Mouse (Mus musculus) lung, postnatal 10 days (tissue): ENCODE results near the gene Treh.

Experiments
- DNase-seq: peaks from one replicate; pipeline ENCODE4 v3.0.0; 2021

Gene Treh

DNA sequence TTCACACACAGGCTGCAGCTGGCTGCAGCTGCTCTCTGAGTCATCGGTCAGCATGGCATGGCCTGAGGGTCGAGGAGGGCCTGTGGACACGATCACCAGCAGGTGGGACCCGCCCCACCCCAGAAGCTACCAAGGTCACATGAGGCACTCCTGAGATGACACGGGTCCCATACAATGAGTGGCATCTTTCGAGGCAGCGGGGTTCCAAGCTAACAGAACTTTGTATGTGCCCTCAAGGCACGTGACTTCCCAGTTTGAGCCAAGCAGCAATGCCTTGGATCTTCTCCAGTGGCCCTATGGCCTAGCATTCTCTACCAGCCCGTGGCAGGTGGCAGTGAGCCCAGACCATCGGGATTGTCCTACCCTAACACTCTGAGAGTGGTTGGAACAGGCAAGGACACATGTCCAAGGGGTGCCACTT, 44.8 kb downstream of the Treh start:
- no peak for DNase-seq

DNA sequence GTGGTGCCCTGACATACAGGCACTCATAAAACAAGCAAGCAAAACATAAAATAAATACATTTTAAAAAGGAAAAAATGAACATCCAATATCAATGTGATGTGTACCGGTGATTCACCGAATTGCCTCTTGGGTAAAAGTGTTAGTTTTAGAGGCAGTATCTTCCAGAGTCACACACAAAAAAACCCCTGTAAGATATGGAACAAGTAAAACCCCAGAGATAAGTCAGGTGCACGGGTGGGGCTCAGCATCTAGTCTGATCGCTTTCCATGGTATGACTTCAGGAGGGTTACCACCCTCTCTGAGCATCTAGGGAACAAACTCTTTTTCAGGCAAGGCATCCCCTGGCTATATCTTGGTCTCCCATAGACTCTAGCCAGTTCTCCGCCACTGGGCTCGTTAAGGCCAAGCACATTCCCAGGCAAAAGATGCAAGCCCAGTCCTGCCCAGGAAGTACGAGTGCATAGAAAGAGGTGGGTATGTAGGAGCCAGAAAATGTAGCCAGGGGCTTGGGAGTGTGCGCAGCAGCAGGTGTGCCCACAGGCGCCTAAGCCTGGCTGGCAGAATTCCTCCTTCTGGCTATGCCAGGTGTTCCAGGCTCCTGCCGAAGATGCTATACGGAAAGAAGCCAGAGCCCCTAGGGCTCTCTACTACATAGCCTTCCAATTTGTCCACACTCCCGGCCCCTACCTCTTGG, 46.1 kb downstream of the Treh start:
- no peak for DNase-seq

DNA sequence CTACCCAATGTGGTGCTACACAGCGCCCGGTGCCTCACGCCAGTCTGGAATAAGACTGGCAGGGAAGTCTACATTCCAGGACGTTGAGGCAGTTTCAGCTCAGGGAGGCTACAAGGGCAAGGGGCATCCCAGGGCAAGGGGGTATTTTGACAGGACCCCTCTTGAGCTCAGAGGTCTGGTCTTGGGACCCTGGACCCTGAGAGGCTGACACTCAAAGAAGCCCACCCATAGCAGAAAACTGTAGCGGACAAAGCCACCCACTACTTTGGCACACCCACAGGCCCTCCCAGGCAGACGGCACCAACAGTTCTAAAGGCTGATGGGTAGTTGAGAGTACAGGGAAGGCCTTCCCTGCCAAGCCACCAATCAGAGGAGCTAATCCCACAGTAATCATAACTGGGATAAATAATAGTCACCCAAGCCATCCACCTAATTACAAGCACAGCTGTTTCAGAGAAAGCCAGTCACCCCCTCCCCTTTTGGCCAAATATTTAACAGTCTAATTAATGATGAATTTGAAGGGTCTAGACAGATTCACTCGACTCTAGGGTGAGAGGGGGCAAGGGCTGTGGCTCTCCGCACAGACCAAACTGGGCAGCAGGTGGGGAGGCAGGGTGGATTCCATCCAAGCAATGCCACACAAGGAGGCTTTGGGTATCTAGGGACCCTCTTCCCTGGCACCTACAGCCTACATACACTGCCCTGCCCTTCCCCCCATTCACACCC, 46.8 kb downstream of the Treh start:
- DNase-seq = no peak

DNA sequence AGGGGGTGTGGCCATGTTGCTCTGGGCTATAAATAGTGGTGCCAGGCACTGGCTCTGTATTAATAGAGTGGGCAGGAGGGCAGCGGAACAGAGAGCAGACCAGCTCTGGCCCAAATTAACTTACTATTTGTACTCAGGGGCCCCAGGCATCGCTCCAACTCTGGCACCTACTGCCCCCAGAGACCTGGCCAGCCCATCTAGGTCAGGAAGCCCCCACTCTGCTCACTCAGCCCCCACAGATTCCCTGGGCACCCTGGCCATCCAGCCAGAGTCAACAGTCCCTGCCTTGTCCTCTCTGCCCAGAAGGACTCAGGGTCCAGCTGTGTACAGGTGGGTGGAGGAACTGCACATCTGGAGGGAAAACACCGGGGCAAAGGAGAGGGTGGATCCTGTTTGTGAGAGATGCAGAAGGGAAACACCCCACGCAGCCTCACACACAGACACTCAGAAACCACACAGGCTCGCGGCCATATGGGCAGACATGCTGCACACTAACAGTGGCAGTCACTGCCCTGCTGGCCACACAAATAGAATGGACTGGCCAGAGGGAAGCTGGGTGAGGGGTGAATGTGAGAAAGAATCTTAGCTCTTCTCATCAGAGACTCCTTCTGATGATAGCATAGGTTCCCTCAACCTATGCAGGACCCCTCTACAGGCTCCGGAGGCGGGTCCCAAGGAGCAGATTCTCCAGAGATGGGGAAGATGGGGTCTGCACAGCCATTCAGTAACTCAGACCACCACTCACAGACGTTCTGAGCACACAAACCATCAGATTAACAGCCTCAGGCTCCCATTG, 47.5 kb downstream of the Treh start:
- DNase-seq = no peak

DNA sequence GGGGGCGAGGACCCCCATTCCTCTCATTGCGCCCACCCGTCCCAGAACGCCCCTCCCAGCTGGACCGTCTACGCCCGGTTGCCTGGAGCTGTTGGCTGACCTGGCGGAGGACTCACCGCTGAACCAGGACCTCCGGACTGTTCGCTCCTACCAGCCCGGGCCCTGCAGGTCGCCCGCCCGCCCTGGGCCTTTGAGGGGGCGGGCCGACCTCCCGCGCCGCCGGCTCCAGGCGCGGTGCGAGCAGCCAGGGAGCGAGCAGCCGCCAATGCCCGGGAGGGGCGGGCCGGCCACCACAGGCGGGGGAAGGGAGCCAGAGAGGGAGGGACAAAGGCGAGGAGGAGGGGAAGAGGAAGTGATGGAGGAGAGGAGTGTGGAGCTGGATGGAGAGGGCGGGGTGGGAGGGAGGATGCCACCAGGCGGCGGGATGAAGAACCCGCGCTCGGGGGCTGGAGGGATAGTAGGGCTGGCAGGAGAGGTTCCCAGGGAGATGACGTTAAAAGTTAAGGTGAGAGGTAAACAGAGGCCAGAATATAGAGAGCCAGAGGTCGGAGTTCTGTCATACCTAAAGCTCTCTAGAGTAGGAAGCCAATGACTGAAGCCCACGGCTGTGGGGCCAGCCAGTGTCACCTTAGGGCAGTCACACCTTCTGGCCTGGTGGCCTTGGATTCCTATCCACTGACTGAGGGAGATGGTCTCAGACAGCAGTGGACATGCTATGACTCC, 48.3 kb downstream of the Treh start:
- peak; percentile 96 for DNase-seq

DNA sequence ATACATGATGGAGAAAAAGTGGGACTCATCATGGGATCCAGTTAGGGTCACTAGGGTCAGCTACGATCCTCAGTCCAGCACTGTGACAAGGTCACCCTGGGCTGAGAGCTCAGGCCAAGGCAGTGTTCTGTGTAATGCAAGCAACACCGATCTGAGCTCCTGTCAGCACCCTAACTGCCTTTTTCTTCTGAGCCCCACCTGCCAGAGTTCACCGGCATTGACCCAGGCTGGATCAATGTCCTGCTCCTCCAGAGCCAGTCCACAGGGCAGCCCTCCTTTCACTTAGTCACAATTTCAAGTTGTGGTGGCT, 48.8 kb downstream of the Treh start:
- no peak for DNase-seq

DNA sequence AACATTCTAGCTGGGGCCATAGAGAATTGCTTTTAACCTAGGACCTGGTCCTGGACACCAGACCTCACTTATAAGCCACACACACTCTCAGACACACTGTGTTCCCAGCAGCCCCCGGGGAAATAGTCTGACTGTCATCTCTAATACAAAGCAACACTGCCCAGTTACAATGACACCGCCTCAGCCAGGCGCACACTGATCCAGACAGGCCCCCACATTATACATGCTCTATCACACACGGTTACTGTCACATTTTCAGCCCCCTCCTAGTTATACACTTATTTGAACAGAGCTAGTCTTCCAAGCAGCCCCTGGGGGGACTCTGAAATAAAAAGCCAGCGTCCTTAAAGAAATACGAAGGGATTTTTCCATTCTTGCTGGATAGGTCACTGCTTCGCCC, 49.5 kb downstream of the Treh start:
- DNase-seq = no peak

DNA sequence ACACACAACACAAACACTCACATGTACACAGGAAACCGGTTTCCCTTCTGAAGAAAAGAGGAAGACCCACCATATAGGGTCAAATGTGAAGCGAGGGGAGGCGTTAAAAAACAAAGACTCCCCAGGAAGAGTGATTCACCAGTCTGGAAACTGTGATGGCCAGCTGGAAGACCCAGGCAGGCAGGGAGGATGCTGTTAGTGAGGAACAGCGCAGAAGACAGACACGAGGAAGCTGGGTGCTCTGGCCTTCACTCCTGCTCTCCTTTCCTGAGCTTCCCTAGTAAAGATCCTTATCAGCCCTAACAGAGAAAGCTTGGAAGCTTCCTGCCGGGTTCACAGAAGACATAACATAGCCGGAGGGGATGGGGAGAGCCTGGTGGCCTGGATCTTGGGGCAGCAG, 50.0 kb downstream of the Treh start:
- DNase-seq = peak; percentile 55

DNA sequence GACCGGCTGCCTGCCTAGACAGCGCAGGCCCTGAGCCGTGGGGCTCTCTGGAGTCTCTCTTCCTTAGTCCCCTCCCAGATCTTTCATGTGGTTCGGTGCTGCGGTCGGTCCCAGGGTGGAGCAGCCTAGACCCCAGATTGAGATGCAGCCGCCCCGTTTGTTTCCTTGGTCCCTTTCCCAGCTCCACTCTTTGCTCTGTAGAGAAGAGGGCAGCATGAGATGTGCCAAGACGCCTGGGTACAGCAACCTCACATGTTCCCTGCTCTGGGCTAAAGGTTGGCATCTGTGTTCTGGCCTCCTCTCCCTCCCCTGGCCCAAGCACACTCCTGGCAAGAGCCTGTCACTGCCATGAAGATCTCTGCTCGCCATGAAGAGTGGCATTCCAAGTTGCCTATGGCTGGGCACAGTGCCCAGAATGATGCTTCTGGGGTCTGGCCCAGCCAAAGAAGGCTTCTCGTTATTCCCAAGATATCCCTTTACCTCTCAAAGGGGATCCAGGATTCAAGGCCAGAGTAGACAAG, 50.5 kb downstream of the Treh start:
- DNase-seq = no peak

DNA sequence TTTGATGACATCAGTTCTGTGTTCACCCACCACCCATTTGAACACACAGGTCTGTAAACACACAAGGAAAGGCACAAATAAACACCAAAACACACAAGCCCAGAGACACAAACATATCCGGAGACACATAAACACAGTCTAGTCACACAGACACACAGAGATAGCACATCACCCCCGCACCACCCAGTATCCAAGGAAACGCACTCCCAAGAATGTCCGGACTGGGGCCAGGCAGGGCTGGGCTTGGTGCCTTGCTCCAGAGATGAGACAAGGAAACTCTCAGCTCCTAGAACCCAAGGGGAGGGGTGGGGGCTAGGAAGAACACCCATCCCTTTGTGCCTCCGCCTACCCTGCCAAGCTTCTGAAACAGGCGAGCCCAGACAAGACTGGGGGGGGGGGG, 51.2 kb downstream of the Treh start:
- peak; percentile 92 for DNase-seq

DNA sequence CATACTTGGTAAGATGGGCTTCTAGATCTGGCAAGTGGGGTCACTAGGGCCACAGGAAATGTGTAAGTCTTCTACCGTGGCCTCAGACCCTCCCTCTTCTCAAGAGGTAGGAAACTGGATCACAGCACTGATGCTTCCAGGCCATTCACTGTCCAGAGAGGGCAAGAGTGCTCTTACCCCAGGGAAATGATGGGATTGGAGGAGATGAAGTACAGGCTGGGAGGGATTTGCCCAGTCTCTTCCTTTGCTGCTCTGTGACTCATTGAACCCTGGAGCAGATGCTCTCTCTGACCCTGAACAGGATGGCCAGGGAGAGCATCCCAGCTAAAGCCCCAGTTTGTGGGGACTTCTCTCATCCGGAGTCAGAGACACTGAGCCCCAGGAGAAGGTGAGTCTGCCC, 51.6 kb downstream of the Treh start:
- DNase-seq = no peak

DNA sequence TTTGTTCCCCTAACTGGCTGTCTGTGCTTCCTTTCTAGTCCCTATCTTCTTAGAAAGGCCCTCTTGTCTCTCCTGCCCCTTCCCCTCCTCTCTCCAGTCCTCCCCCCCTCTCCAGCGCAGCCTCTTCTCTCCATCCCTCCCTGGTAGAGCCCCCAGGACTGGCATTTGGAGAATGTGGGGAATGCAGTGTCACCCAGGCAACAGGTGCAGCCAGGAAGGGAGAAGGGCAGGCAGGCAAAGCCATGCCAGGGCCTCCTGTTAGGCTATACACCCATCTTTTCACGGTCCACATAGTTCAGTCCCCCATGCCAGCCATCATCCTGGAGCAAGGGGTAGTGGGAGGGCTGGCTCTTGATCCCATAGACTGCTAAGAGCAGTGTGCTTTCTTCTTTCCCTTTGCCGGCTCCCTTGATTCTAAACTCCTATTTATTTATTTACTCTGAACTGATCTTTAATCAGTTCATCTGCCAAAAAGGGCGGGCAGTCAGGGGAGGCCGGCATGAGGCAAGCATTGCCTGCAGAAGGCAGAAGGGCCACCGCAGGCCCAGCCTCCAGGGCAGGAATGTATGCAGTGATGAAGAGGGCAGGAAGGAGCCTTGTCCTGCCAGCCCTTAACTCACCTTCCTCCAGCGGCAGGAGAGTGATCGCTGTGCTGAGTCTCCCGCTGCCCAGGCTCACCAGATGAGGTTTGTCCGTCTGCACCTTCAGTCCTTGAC, 53.6 kb downstream of the Treh start:
- no peak for DNase-seq

DNA sequence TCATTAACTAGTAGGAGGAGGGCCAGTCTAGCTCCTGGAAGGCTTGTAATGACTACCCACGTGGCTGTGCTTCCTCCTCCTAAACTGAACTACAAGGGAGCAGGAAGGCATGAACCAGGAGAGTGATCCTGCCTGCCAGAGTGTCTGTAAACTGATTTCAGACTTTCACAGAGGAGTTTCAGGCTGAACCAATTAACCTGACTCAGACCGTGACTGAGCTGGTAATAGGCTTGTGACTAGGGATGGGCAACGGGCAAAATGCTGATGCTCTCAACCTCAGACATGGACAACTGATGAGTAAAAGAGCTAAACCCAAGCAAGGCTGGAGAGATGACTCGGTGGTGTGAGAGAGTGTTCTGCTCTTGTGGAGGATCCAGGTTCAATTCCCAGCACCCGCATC, 54.4 kb downstream of the Treh start:
- no peak for DNase-seq

DNA sequence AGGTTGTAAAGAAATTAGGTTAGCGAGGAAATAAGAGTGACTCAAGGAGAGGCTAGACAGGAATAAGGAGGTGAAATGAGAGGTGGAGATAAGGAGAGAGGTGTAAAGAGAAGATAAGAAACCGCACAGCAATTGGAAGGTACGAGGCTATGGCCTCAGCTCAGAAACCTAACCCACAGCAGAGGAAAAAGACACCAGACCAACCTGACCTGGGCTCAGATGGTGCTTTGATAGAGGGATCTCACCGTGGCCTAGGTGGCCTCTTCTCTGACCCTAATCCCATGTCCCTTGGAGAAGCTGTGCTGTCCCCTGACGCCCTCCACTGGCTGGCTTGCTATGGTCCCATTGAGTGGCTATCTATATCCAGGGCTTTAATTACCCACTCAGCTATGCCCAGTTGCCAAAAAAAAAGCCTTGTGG, 59.1 kb downstream of the Treh start:
- no peak for DNase-seq

DNA sequence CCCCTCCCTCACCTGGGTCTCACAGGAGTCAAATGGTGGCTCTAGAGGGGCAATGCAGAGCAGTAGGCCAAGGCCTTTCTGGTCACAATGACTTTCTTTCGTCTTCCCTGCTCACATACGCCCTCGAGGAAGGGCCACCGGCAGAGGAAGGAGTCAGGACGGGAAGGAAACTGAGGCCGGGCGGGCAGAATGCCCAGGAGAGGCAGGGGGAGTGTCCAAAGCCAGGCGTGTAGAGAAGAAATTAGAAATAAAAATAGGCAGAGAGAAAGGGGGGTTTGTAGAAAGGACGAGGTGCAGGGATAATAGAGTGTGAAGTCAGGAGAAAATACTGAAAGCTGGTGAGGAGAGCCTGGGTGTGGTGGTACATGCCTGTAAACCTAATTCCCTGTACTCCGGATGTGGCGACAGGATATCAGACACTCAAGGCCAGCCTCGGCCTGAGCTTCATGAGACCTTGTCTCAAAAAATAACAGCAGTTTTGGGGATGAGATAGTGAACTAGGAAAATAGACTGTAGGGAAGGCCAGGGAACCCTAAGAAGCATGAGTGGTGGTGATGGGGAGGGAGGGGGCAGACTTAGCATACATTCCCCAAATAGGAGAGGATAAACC, 60.0 kb downstream of the Treh start:
- peak; percentile 60 for DNase-seq

DNA sequence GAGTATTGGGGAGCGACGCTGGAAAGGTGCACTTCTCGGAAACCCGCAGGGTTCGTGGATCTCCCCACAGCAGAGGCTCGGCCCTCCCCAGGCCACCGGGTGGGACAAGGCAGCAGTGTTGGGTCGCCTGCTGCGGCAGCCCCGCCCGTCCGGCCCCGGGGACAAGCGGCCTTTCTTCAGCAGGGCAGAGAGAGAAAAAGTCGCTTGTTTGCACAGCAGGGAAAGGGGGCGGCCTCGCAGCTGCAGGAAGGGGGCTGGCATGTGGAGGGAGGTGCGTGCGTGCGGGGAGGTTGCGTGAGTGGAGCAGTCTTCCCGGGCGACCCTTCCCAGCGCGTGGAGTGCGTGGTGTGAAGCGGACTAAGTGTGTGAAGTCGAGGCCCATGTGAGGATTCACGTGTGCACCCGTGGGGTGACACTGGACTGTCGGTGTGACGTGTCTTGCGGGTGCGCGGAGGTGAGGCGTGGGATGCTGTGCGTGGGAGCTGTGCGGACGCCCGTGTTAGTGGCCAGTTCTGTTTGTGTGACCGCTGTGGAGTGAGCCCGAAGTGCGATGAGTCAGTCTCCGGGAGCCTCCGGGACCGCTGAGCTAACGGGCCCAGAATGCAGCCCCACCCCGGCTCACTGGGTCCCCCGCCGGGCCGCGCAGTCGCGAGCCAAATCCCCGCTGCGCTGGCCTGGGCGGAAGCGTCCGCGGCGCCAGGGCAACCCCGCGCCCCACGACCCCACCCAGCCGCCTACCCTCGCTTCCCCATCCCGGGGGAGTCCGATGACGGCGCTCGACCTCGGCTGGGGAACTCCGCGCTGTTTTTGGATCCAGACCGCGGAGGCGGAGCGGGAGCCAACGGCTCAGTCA, 60.9 kb downstream of the Treh start:
- peak; percentile 81 for DNase-seq

DNA sequence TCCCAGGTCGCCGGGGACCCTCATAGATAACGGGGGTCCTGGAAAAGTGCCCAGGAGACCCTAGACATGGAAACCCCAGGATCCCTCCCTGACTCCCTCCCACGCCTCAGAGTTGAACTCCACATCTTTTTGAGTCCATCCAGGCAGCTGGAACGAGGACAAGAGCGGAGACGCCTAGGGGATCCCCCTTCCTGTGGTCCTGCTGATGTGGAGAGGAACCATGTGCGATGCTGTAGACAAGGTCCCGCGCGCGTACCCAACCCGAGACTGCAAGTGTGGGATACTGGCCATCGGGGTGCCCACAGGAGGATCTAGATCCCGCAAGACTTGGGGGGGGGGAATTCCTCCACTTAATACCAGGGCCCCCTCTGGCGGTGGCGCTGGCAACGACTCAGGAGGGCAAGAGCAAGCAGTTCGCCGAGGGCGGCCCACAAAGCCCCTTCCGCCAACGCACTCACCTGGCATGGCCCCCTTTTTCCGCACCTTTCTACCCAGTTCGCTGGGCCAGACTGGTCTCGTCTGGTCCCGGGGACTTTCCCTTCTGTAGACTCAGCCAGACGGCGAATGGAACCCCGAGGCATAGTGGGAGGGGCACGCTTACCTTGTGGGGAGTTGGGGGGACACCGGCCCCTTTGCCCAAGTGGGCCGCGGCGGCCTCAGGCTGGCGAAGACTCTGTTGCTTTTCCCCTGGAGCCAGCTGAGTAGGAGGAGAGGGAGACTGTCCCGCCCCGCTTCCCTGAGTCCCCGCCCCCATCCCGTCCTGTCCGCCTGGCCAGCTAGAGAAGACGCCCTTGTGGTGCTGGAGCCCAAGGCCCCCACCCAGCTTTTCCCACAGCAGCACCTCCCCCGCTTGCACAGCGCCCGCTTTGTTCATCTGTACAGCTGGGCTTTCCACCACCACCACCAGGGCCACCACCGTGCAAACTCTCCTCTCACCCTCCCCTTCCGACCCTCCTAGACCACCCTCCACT, 61.8 kb downstream of the Treh start, which contains the start of gene Phldb1:
Gene Phldb1, minus strand, starts transcription at position 675 of the 971 bp plus-strand sequence.
- peak; percentile 90 for DNase-seq

DNA sequence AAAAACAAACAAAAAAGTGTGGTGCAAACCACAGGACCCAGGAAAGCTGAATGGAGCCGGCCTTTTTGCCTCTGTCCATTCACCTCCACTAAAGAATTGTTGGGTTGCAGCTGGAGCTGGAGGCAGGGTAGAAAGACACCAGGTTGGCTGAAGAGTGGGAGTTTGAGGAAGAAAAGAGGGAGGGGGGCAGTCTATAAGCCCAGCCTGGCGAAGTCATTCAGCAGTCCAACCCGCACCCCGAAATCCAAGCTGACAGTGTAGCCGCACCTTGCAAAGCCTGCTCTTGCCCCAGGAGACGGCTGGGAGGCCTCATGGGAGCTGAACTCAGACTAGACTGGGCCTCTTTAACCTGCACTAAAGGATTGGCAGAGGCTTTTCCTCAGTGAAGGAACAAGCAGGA, 62.9 kb downstream of the Treh start:
- DNase-seq = no peak
